Mouse (Mus musculus) adrenal gland, postnatal 0 days (tissue): ENCODE measurements around the gene Urad. TPM values are rescaled to one million over a fixed set of nuclear protein-coding genes. Genes with fewer than 3 reads are reported as not detected.

ENCODE experiments used
- microRNA-seq: library from miRNA; unstranded; fragments of <30 nt; microRNA quantifications from one replicate; pipeline ENCODE4, GENCODE M21; 2016; ENCODE audit warnings: borderline replicate concordance; ENCODE audit not compliant: insufficient number of aligned reads
- polyA plus RNA-seq: library from polyadenylated mRNA; unstranded; fragments of >200 nt; fragmentation: Nextera tagmentation; extraction: Ambion mirVana; gene quantifications from 2 replicates; pipeline ENCODE4 v1.2.1, GENCODE M21; 2015

Gene Urad
- 0.57 and 1.3 TPM in 2 replicates for polyA plus RNA-seq

GRCm38 (mm10) chr5:147322183-147322582, at the start of gene Urad:
Gene Urad, minus strand, starts transcription at chr5:147322440.

GRCm38 (mm10) chr5:147306638-147307397, 15.4 kb downstream of the Urad start, which contains the start of gene Cdx2:
Gene Cdx2, minus strand, starts transcription at chr5:147307270.

GRCm38 (mm10) chr5:147269926-147270672, 52.1 kb downstream of the Urad start, which contains the start of gene Pdx1:
Gene Pdx1, plus strand, starts transcription at chr5:147269959.

Small RNAs within 50 kb of the gene (microRNA-seq; reads per million reads assigned to microRNA genes)
- not detected for gene Mir7k

Other genes starting within 250 kb of the Urad start
- gene Lnx2, start 245.9 kb downstream of the Urad start, polyA plus RNA-seq = 5.2 and 6.9 TPM in 2 replicates
- 145 and 151 TPM in 2 replicates for gene Polr1d, start 245.4 kb downstream of the Urad start, polyA plus RNA-seq
- not detected in 2 replicates for gene Gsx1, start 133.7 kb downstream of the Urad start, polyA plus RNA-seq
- not detected in 2 replicates for gene Pdx1, start 52.5 kb downstream of the Urad start, polyA plus RNA-seq
- gene Cdx2, start 15.2 kb downstream of the Urad start, polyA plus RNA-seq = 0.22 TPM in 1 of 2 replicates, not detected in the other
- gene Flt3, start 78.0 kb upstream of the Urad start, polyA plus RNA-seq = 0.05 and 0.17 TPM in 2 replicates
- gene Pan3, start 107.7 kb upstream of the Urad start, polyA plus RNA-seq = 44.6 and 57.1 TPM in 2 replicates